Mouse (Mus musculus): ENCODE results near the gene Myzap. TPM values are rescaled to one million over a fixed set of nuclear protein-coding genes. Genes with fewer than 3 reads are reported as not detected.

The Myzap gene
- polyA plus RNA-seq, 1 experiment from 2014 or later, result 2.6 TPM

DNA sequence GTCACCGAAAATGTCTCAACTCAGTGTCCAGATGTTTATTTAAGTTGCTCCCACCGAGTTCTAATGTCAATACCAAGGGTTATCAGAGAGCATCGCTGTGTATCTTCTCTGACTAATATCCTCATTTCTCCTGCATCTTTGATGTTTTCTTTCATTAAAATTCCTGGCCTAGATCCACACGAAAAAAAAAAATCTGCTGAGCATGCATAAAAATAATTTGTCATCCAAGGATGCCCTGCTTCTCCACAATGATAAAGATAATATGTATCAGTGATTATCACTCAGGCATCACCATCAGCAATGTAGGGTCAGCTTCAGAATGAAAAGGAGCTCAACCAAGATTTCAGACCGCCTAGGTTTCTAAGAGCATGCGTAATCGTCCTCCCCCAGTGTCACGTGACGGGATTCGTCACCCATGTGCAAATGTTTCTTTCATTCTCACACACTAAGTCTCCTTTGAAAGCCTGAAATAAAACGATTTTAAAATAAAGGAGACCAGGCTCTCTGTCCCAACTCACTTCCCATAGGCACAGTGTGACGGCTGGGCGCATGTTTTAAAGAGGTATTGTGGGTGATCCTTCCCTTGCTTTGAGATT, 129.0 kb downstream of the Myzap start:
- Histone ChIP-seq H3K9ac (ENCODE audit: low read depth, low read length) (no peak overlapping the region), H3K27me3 (ENCODE audit: control insufficient read depth, insufficient read depth, low read depth, low read length) (no peaks in the 10 kb centered on the region), H3K36me3 (ENCODE audit: control insufficient read depth, insufficient read depth, low read length) (no peaks in the 10 kb centered on the region), H3K4me2 (ENCODE audit: low read length) (no peak overlapping the region), H3K4me3 (ENCODE audit: low read depth, low read length) (no peak overlapping the region), H3K9me3 (replicated peaks; ENCODE audit: control insufficient read depth, low read length, poor library complexity, severe bottlenecking) (no peaks in the 10 kb centered on the region), H3K27ac (ENCODE audit: low read length) (no peak overlapping the region), H3K4me1 (ENCODE audit: control insufficient read depth, insufficient read depth, low read length) (no peaks in the 10 kb centered on the region)
- WGBS, result 65% methylated on average over 13 of the region's 13 CpGs
- ATAC-seq, result no peak

GRCm38 (mm10) chr9:71456738-71457137, 135.4 kb downstream of the Myzap start:
- Histone ChIP-seq H3K4me2 (ENCODE audit: low read length) (no peak overlapping the region), H3K9ac (ENCODE audit: low read depth, low read length) (no peak overlapping the region), H3K36me3 (ENCODE audit: control insufficient read depth, insufficient read depth, low read length) (no peaks in the 10 kb centered on the region), H3K4me1 (ENCODE audit: control insufficient read depth, insufficient read depth, low read length) (no peaks in the 10 kb centered on the region), H3K27ac (ENCODE audit: low read length) (no peak overlapping the region), H3K27me3 (ENCODE audit: control insufficient read depth, insufficient read depth, low read depth, low read length) (no peaks in the 10 kb centered on the region), H3K9me3 (replicated peaks; ENCODE audit: control insufficient read depth, low read length, poor library complexity, severe bottlenecking) (no peaks in the 10 kb centered on the region), H3K4me3 (ENCODE audit: low read depth, low read length) (no peak overlapping the region)
- ATAC-seq, result no peak
- 93% methylated on average over 4 of the region's 4 CpGs for WGBS

Other genes with a start within 250 kb of the Myzap start
- 341 and 351 TPM in 2 replicates for gene Polr2m, start 106.4 kb downstream of the Myzap start, polyA plus RNA-seq (2015; fragmentation: Nextera tagmentation; extraction: Ambion mirVana)
- gene Cgnl1, start 179.2 kb upstream of the Myzap start, polyA plus RNA-seq (2015; fragmentation: Nextera tagmentation; extraction: Ambion mirVana), result 4.2 and 4.6 TPM in 2 replicates

All from midbrain, embryonic 16.5 days (tissue).